Mouse (Mus musculus) gastrocnemius, adult 18-20 months (tissue): ENCODE measurements at regions not wholly inside any gene's neighbourhood (a gene's known extent, or its start where the extent isn't known, plus 50 kb on each side); places are given as distances from the start of the nearest gene placed in this dataset.

Source experiments
- DNase-seq: peaks from one replicate; pipeline ENCODE4 v3.0.0; 2021; ENCODE audit warnings: low spot score

DNA sequence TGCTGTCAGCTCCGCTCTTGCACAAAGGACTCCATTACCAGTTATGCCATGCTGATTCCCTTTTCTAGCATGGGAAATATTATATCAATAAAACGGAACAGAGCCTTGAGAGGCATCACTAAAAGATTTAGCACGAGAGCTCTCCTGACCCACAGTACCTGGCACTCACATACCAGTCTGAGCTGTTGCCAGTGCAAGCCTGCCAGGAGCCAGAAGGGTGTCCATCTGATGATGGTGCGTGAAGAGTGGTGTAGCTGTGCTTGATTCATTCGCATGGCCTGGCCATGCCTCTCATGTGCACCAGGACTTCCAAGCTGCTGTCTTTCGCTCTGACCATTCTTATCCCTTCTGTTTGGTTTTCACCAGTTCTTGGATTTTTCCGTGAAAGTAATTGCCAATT, 102.3 kb upstream of the Irx4 start:
- no peak for DNase-seq

DNA sequence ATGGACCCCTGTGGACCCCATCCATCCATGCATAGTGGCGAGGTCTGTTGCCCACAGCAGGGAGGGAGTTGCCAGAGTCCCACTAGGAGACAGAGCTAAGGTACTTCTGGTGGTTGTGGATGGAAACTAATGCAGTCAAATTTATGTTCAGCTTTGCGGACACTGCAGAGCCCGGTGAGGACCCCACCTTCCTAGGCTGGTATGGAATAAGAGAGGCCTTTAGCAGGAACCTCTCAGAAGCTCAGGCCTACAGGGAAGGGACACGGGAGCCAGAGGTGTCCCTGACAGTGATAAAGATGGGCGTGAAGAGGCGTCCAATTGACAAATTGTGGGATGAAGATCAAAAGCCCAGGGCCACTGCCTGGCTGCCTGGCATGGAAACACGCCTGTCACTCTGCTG, 100.8 kb upstream of the Irx4 start:
- DNase-seq = no peak

DNA sequence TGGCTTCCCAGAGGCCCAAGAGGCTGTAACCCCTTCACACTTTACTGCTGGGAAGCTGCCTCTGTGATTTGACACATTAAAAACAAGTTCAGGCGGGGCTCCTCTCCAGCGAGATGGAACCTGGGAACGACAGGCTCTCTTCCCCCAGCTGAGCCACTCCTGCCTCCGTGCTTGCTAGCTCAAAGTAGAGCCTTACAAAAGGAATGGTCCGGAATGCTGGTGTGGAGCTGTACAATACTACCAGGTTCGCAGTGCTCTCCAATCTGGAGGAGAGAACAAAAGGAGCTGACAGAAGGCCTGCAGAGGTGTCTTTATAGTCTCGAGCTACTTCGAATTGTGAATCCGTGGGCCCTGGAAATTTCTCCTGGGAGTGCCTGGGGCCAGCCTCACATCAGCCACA, 100.4 kb upstream of the Irx4 start:
- DNase-seq = no peak

DNA sequence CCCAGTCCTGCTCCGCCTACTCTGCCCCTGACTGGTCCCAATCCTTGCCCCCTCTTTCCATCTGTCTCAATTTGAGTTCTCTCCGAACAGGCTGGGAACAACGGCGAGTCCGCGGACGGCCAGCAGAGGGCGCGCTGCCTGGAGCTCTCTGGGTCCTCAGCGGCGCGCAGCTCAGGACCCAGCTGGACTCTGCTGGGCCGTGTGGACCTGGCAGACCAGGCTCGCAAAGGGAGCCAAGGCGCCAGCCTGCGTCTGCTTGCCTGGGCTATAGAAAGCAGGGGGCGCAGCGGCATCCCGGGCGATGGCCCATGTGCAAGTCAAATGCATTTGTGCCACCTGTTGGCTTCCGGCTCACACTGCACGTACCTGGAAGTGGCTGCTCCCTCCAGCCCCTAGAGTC, 100.0 kb upstream of the Irx4 start:
- DNase-seq = peak; percentile 51

DNA sequence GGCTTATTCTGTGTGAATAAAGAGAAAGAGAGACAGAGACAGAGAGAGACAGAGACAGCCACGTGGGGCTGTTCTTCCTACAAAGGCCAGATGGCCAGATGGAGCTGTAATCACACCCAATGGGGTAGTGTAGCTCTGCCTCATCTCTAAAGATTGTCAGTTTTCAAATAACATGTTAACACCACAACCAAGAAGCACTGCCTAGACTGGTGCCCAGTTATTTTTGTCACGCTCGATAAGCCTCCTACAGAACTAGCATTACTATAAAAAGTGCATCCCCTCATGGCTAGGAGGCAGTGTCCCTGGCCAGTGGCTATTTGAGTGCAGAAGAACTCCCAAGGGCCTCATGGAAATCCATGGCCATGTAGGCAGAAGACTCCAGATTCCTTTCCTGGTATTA, 90.0 kb upstream of the Irx4 start:
- no peak for DNase-seq

DNA sequence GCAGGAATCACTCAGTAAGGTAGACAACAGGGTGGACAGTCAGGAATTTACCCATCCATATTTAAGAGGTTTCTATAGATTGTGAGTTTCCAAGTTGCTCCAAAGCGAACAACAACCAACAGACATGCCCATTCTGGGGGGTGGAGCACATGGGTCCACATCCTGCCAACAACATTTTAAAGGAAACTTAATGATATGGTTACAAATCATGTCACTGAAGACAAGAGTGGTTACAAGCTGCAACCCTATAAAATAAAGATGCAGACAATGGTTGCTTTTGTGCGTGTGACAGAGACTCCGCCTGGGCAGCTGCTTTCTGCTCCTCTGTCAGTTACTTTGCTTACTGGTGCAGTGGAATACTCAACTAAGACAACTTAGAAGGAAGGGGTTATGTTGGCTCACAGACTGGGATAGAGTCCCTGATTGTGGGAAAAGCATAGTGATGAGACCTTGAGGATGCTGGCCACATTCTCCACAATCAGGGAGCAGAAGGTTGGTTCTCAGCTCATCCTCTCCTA, 52.3 kb upstream of the Irx4 start:
- no peak for DNase-seq
